Mouse (Mus musculus): Measurements from ENCODE around the gene Slc6a1.

Slc6a1 gene

DNA sequence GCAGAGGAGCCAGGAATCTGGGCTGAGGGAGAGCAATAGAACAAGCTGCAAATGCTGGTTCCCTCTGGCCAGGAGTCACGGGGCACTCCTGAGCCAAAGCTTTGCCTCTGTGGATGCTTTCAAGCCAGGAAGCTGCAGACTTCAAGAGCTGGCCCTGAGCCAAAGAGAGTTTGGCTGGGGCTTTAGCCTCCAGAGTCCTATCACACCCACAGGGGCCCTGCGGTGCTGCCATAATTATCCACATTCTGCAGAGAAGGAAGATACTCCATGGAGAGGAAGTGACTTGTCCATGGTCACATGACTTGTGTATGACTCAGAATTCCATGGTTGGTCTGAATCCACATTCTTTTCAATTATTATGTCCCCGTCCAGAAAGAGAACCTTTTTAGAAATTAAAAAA is 75.7 kb downstream of the Slc6a1 start:
- no peak for DNase-seq (ENCODE audit: low spot score)

DNA sequence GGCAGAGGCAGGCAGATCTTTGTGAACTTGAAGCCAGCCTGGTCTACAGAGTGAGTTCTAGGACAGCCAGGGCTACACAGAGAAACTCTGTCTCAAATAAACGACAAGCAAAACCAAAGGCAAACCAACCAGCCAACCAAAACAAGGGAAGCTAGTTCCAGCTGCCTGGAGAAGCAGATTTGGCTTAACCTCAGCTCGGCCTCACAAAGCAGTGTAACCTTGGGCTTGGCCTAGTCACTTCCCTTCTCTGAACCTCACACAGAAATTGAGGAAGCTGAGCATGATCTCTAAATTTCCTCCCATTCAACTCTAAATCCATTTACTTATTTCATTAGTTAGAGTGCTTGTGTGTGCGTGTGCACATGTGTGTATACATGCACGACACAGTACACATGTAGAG is 79.9 kb downstream of the Slc6a1 start:
- no peak for DNase-seq (ENCODE audit: low spot score)

DNA sequence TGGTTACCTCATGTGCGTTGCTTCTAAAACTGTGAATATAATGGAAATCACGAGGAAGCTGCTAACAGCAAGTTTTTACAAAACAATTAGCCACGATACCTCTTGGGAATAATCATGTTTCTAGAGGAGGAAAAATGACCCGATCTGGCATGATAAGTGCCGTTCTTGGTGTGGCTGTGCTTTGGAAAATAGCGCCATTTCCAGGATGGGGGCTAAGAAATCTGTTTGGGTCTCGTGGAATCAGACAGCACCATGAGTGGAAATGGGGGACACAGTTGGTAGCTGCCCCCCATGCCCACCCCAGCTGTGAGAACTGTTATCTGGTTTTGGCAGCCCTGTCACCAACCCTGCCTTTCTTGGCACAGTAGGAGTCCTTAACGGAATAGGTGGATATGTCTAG is 81.3 kb downstream of the Slc6a1 start:
- no peak for DNase-seq (ENCODE audit: low spot score)

DNA sequence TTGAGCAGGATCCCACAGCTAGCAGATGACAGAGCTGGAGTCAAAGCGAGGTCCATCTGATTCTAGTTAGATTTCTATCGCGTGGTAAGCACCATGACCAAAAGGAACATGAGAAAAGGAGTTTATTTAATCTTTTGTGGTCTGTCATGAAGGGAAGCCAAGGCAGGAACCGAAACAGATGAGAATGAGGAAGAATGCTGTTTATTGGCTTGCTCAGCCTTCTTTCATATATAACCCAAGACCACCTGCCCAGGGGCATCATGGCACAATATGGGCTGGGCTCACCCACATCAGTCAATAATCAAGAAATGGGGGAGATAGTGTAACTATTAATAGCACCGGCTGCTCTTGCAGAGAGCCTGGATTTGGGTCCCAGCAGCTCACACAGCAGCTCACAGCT is 82.3 kb downstream of the Slc6a1 start:
- no peak for DNase-seq (ENCODE audit: low spot score)

DNA sequence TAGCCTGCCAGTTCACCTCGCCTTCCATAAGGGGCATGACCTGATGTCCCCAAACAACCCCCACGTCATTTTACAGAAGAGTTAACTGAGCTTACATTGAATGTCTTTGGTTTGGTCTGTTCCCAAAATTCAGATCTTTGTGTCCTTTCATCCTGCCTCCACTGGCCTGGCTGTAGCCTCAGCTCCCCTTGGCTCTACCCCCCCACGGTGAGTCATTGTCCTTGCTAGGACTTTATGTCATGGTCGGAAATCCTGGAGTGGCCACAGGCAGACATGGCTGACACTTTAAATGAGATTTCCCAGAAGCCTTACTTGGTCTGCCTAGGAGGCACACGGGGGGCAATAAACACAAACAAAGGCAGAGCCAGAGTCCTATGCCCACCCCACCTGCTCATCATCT is 83.8 kb downstream of the Slc6a1 start:
- DNase-seq (ENCODE audit: low spot score), result no peak
